Mouse (Mus musculus): ENCODE results near the gene Cnnm3.
"Not testable (repeated sequence)": the region's sequence is repeated elsewhere in the genome, so short reads cannot be mapped to it uniquely, and the experiment has no call there.

Cnnm3 gene

DNA sequence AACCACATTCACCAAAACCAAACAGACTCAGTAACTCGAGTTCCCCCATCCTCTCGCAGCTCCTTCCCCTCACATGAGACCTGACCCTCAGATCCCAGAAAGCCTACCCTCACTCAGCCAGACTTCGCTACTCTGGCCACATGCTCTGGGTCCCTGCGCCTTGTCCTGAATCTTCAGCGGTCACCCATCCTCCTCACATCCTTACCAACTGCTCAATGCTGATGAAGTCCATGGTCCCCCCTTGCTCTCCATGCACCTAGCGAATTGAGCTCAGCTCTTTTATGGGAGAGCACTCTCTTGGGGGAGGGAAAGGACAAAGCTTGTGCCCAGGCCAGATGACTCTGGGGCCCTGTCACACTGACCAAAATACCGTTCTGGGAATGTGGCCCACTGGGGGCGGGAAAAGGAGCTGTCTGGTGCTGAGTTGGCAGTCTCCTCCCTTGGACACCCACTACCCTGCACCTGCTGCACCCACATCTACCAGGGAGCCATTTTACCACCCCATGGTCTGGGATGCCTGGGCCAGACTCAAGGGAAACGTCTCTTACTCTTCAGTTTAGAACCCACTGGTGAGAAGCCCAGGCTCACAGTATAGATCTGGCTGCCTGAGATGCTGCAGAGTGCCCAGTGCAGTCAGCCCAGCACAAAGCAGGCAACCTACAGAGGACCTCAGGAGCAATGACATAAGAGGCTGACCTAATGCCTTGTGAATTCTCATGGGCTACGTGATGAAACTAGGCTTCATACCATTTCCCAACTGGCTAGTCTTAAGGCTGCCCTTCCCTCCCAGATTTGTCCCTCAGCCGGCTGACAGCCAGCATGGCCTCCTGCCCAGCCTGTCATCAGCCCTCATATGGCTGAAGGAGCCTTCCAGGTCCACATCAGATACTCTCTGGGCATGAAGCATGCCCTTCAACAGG lies 24.1 kb downstream of the Cnnm3 start:
- DNase-seq (ENCODE audit: low read depth, low spot score), result no peak

DNA sequence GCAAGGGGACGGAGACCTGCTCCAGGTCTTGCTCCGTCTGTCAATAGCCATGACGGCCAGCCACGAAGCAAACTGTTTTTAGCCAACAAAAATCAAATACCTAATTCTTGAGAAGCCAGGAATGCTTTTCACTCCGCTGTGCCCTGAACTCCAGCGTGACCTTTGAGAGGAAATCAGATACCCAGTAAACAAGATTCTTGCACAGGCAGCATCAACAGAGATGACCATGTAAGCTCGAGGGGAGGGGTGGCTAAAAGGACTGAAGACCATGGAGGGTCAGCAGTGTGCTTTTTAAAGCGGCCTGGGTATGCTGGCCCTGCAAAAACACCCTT lies 24.7 kb downstream of the Cnnm3 start:
- DNase-seq (ENCODE audit: low read depth, low spot score), result no peak

DNA sequence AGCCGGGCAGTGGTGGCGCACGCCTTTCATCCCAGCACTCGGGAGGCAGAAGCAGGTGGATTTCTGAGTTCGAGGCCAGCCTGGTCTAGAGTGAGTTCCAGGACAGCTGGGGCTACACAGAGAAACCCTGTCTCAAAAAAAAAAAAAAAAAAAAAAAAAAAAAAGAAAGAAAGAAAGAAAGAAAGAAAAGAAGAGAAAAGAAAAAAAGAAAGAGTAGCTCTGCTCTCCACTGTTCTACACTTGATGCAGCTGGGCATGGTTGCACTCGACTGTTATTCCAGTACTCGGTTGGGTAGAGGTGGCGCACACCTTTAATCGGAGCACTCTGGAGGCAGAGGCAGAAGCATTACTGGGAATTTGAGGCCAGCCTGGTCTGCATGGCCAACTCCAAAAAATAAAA lies 25.1 kb downstream of the Cnnm3 start, which contains the start of gene Ankrd23:
Ankrd23 (minus strand) TSS at position 101 of the 400 bp plus-strand sequence.
- not testable (repeated sequence) for DNase-seq (ENCODE audit: low read depth, low spot score)

DNA sequence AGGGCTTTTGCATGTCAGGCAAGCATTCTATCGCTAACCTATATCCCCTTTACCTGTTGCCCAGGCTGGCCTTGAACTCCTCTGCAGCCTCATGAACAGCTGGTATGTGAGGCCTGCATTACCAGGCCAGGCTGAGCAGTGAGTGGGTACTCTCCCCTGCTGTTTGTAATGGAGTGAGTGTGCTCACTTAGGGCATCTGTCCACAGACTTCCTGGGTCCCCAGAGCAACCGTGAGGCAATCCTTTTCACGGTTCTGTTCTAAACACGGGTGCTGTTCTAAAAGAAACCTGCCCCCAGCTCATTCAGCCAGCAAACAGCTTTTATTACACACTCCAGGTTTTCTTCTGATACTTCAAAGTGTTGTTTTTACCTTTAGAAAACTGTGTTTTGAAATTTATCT lies 27.1 kb downstream of the Cnnm3 start:
- no peak for DNase-seq (ENCODE audit: low read depth, low spot score)

DNA sequence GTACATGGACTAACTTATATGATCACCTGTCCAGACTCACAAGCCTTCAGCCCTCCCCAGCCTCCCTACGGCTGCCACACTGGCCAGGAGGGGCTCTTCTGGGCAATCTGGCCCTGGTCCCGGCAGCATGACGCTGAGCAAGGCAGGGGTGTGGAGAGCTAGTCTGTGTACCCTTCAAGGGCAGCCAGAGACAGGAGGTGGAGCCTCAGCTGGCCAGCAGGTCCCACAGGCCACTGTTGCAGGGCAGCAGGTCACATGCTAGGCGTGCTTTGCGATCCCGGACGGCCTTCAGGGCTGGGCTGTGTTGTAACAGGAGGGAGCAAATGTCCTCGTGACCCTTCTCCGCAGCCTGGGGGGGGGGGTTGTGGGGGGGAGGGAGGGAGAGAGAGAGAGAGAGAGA lies 27.5 kb downstream of the Cnnm3 start, which contains the start of gene Gm42417:
Gm42417 (minus strand) TSS at position 244 of the 400 bp plus-strand sequence.
- DNase-seq (ENCODE audit: low read depth, low spot score), result no peak

DNA sequence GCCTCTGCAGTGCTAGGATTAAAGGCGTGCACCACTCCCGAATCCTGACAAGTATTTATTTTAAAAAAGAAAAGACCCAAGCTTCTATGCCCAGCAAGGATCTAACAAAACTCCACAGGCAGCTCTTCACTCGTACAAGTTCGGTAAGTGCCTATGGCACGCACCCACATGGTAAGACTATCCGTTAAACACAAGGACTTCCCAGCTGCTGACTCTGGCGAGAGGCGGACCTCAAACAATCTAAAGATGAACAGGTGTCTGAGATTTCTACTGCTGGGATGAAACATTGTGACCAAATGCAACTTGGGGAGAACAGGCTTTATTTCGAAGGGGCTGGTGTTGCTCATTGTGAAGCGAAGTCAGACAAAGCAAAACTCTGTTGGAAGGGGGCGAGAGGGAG lies 28.5 kb downstream of the Cnnm3 start:
- DNase-seq (ENCODE audit: low read depth, low spot score), result no peak

DNA sequence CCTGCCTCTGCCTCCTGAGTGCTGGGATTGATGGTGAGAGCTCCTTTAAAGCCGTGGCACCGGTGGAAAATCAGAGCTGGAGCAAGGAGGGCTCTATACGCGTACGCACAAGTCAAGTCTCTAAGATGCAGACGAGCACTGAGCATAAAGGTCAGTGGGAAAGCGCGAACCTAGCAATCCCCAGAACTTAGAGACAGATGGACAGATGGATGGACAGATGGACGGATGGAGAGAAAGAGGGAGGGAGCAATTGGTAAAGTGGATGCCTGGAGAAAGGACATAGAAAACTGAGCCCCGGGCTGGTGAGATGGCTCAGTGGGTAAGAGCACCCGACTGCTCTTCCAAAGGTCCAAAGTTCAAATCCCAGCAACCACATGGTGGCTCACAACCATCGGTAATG lies 29.1 kb downstream of the Cnnm3 start:
- no peak for DNase-seq (ENCODE audit: low read depth, low spot score)

DNA sequence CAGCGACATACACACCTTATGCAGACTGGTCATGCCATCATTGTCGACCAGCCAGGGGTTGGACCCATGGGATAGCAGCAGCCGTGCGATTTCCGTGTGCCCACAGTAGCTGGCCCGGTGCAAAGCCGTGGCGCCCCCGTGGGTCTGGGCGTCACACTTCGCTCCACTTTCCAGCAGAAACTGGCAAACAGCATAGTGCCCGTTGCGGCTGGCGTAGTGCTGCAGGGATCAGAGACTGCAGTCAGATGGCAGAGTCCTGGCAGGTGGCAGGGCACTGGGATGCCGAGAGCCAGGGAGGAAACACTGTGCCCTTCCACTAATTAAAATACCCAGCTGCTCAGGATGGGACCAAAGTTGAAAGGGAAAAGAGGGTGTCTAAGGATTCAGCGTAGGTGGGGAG lies 30.2 kb downstream of the Cnnm3 start:
- DNase-seq (ENCODE audit: low read depth, low spot score), result no peak

DNA sequence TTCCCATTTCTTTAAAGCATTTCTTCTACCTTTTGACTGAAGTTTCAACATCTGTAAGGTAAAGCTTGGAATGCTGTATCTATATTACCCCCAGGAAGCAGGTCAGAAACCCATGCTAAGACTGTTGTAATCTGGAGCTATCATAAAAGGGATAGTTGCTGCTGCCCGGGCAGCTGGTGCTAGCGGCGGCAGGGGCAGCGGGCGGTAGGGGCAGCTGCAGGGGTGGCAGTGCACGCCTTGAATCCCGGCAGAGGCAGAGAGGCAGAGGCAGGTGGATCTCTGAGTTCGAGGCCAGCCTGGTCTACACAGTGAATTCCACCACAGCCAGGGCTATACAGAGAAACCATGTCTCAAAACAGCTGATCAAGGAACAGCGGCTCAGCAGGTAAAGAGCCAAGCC lies 31.3 kb downstream of the Cnnm3 start:
- no peak for DNase-seq (ENCODE audit: low read depth, low spot score)

DNA sequence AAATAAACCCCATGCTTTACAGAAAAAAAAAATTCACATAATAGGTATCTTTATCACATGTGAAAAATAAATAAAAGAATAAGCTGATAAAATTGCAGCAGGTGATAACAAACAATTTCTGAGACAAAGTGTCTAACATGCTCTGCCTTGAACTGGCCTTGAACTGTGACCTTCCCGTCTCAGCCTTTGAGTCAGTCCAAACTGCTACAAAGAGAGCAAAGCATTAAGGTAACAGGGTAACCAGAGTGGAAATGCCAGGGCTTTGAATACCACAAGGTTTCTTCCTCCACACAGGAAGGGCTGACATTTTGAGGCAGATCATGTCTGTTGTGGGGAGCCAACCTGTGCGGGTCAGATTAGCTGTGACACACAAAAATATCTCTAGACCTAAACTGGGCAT lies 33.7 kb downstream of the Cnnm3 start:
- no peak for DNase-seq (ENCODE audit: low read depth, low spot score)

DNA sequence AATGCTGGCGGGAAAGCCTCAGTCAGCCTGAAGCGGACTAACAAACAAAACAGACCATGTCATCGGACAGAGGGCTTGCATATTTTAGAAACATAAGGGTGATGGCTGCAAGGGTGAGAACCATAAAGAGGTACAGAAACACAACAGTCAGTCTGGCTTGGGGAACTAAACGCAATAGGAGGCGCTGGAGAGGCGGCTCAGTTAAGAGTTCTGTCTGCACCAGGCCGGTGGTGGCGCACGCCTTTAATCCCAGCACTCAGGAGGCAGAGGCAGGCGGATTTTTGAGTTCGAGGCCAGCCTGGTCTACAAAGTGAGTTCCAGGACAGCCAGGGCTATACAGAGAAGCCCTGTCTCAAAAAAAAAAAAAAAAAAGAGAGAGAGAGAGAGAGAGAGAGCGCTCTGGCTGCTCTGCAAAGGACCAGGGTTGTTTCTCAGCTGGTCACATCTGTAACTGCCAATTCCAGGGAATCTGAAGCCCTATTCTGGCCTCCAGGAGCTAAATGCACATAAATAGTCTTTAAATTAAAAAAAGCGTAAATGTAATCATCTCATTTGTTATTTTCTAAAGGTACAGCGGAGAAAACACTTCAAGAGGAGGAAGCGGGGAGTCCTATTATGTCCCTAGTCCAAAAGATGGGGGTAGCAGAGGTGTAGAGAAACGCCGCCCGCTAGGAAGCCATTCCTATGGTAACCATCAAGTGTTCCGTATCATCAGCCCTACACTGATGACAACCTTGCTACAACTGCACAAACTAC lies 34.4 kb downstream of the Cnnm3 start:
- DNase-seq (ENCODE audit: low read depth, low spot score), result no peak

DNA sequence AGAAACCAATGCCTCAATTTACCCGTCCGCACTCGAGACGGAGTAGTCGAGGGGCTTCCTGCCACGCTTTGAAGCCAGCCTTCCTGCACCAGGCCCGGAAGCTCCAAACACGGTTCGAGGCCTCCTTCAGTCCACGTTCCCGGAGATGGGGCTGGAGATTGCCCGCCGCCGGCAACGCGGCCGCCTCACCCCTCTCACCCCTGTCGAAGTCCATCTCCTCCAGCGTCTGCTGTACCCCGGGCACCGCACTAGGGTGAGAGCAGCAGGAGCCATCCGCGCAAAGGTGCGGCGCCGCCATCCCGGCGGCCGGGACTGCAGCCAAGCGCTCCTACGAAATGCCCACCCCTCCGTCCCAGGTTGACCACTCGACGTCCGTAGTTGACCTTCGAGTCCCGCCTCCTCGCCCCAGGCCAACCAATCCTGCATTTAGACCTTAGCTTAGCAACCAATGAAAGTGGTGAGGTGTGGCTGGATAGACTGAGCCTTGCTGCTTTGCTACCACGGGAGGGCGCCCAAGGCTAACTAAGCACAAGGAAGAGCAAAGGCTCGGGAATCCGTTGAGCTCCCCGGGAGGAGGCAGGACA lies 35.3 kb downstream of the Cnnm3 start, which contains the start of gene Ankrd39:
Ankrd39 (minus strand) TSS at position 558 of the 584 bp plus-strand sequence.
- peak; percentile 99 for DNase-seq (ENCODE audit: low read depth, low spot score)

DNA sequence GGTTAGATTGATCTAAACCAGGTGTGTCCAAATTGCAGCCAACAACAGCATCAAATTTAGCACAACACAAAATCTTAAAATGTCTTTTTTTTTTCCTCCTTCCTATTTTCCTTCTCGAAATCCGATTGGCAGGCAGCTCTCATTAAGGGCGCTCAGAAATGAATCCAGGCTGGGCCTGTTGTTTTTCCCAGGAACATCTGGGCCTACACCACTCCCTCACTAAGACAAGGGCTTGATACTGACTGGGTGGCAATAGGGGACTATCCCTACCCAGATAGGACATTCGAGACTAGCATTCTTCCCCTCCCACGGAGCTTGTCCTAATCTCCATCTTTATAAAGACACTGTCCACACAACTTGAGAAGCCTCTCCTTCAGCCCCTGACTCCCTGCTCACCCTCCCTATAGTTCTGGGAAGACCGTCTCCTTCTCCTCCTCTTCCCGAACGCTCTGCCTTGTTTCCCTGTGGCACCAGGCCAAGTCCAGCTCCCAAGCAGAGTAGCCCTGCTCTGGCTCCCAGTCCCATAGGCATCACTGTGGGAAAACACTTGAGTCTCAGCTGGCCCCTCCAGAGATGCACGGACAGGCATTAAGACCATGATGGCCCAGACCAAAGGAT lies 36.4 kb downstream of the Cnnm3 start:
- DNase-seq (ENCODE audit: low read depth, low spot score), result peak; percentile 43

DNA sequence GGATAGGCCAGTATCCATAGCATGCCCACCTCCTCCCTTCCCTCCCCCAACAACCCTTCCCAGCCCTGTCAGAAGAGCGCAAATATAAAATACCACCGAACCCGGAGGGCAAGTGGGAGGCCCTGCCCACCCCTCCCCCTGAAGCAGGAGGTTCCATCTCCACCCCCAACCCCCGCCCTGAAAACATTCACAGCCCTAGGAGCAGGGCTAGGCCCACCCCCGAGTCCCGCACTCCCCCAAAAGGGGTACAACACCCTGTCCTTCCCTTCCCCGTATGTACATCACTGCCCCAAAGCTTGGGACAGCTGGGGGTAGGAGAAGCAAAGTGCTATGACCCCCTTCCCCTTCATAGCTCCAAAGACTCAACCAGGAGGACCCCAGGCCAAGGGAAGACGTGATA lies 37.1 kb downstream of the Cnnm3 start:
- DNase-seq (ENCODE audit: low read depth, low spot score), result no peak

DNA sequence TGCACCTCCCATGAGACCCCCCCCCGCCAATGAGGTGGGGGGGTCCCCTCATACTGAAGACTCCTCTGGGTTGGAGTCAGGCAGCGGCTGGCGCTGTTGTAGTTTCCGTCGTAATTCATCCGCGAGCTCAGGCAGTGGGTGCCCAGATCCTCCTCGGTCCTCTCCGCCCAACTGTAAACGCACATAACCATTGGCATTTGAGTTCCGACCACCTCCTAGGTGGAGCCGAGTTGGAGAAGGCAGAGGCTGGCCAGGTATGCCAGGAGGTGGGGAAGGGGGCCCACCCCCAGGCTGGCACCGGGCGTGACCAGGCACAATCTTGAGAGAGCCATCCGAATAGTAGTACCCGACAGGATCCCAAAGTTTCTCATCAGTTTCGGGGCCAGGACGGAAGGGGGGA lies 37.8 kb downstream of the Cnnm3 start:
- no peak for DNase-seq (ENCODE audit: low read depth, low spot score)

DNA sequence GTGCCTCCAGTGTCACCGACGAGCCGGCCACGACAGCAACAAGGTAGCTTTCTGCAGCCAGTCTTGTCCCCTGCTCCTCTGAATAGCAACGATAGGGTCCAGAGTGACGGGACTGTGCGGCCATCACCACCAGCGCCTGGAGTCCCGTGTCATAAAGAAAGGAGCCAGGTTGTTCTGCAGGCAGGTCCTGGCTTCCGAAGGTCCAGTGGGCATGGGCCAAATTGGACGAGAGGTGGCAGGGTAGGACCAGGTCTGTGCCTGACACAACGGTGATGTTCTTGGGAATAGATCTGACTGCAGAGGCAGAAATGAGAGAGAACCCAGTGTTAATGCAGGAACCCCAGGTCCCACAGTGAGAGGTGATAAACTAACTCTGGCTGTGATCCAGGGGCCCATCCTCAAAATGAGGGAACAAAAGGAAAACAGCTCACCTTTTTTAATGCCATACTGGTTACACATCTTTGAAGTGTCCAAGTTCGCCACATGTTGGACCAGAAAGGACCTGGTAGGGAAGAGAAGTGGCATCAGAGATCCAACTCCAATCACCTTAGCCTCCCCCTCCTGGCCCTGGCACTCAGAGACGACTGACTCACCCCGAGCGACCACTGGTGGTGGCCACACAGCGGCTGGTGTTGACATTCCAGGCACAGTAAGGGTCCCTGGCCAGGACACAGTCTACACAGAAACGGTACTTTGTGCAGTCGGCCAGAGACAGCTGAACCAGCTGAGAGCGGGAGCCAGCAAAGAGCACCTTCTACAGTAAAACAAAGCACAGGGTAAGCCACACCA lies 38.6 kb downstream of the Cnnm3 start:
- no peak for DNase-seq (ENCODE audit: low read depth, low spot score)

DNA sequence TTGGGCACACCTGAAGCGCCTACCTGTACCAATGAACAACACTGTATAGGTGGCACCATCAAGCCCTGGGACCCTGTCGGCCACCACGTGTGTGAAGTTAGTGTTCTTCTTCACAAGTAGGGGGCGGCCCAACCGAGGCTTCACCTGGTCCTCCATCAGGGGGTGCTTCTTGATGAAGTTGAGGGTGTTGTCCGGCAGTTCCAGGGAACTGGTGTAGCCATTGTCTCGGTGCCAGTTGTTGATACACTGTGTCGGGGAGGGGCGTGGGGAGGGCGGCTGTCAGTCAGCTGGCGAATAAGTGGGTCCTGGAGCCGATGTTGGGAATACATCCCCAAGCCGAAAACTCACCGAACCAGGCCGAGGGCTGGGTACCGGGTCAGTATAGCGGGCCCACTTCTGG lies 40.2 kb downstream of the Cnnm3 start:
- DNase-seq (ENCODE audit: low read depth, low spot score), result no peak

DNA sequence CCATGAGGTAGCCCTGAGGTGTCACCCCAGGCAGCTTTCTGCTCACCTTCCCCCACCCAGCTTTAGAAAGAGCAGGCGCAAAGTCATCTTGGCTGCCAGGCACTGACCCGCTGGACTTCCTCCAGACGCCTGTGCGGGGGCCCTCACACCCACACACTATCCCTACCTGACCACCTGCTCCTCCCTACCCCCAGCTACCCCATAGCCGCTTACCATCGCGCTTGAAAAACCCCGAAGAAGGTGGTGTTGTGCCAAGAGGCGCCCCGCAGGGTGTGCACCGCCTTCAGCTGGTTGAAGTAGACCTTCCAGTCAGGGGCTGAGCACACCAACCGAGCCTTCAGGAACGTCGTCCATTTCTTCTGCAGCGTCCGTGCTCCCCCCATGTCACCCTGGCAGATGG lies 40.8 kb downstream of the Cnnm3 start:
- no peak for DNase-seq (ENCODE audit: low read depth, low spot score)

DNA sequence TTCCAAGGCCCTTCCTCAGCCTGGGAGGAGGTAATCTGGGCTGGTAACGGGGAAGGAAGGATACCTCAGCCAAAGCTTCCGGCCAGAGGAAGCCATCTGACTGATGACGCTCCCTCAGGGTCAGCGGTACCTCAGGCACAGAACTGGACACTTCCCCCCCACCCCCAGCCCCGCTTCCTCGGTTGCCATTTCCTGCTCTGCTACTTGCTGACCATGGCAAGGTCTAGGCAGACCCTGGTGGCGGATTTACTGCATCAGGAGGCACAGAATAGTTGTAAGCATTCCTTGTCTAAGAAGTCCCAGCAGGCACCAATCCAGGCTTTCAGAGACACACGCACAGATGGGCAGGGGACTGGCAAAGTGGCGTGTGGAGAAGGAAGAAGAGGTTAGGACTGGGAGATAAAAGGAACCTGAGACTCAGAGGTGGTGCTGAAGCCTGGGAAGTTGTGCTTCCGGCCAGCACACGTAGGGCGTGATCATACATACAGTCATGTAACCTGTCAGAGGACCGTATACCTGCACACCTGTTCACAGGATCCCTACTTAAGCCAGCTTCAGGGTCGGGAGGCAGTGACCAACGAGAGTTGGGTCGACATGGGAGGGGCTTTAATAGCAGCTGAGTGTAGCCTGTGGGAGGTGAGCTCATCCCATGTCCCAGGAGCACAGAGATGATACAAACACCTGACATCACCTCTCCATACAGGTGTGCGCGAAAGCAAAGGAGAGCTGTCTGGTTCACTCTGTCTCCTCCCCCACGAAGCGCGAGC lies 43.1 kb downstream of the Cnnm3 start:
- DNase-seq (ENCODE audit: low read depth, low spot score), result no peak

DNA sequence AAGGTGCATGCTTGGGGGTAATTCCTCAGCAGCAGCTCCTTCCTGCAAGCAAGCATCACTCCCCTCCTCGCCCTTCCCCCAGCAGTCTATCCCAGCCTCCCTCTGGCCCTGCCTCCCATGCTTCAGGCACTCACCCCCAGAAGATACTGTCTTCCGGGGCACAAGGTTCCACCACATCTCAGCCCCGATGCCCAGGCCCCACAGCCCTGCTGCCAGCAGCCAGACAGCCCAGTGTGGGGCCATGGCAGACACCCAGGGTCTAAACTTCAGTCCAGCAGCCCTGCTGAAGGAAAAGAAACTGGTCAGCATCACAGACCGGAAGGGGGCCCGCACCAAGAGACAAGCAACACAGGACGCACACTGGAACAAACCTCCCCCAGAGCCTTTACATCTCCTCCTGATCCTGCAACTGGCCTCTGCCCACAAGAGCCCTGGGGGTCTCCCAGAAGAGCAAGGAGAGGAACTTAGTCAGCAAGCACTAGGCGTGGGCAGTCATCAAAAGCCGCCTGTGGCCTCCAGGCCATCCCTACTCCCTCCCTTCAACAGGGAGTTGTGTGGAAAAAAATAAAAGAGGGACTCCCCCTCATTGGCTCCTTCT lies 44.2 kb downstream of the Cnnm3 start:
- DNase-seq (ENCODE audit: low read depth, low spot score), result no peak

All from forelimb bud, embryonic 11.5 days (tissue).